Mouse (Mus musculus) ZHBTc4 (cell line): ENCODE measurements at regions not wholly inside any gene's neighbourhood (a gene's known extent, or its start where the extent isn't known, plus 50 kb on each side); places are given as distances from the start of the nearest gene placed in this dataset.
A peak's percentile ranks its signal among the peaks of the same experiment; 100 is the strongest.

Experiments used
- DNase-seq: peaks from one replicate; pipeline ENCODE4 v3.0.0-alpha.2; 2011; ENCODE audit warnings: low read depth, low spot score

DNA sequence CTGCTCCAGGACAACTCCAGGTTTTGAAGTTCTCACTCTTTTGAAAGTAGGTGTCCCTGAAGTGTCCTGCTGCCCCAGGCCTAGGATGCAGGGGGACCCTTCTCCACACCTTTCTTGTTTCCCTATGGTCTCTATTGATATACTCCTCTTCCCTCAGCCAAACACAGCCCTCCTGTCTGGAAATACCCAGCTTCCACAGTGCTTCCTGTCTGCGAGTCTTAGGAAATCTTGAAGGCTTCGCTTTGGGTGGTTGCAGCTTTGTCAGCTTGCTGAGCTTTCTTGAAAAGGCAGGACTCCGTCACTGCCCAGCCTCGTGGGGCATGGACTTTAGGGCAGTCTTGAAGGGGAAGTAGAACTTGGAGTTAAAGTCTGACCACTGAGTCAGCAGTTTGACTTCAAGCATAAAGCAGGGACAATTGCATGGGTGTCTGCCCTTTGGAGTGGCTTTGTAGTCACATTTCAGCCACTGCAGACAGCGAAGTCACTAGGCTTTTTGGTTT is 51.1 kb upstream of the Lrrc52 start:
- no peak for DNase-seq

GRCm38 (mm10) chr1:167523881-167524280 is 57.3 kb upstream of the Lrrc52 start:
- DNase-seq: no peak

- peak; percentile 43 for DNase-seq
Measured at GRCm38 (mm10) chr1:167532571-167533331, 65.4 kb upstream of the Rxrg start.

DNA sequence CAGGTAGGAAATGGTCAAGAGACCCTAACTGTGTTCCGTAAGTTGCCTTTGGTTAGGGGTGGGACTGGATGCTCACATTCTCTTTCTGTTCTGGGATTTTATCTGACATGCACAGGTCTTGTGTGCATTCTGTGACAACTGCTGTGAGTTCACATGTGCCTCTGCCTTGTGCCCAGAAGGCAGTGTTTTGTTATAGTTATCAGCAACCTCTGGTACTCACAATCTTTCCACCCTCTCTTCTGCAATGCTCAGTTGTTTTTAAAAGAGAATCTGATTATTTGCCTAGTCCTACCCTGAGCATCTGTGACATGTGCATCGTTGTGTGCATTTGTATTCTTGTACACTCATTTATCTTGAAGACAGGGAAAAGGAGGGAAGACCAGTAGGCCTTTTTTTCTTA is 52.2 kb upstream of the Rxrg start:
- no peak for DNase-seq

DNA sequence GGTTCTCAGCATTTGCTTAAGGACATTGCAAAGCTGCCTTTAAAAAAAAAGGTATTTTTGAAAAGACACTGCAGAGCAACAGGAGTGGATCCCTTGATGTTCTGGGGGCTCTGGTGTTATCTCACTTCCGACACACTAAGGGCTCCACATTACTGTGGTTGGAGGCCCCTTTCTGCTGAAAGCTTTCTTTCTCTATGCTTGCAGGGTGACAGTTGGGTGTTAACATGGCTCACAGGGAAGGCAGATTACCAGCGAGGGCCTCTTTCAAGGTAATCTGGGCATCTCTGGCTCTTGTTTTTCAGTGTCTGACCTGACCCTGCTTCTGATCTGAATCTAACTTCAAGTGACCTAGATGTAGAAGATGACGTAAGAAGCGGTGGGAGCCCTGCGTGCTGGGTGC is 50.9 kb upstream of the Rxrg start:
- DNase-seq: no peak
